8 mouse cellular contexts compared by ENCODE assay signal in genomic region chr10:99164871-99165477, GRCm38 (mm10). TPM values are rescaled to one million over a fixed set of nuclear protein-coding genes. Genes with fewer than 3 reads are reported as not detected.
DNase-seq lines count a peak whose midpoint lies in the region; ATAC-seq lines count a peak whose summit lies in the region.

No protein-coding gene starts in this region.

- WGBS in neural tube, embryonic 11.5 days, result 36% methylated on average over 13 of the region's 13 CpGs
- WGBS in heart, embryonic 14.5 days, result 40% methylated on average over 13 of the region's 13 CpGs
- 30% methylated on average over 13 of the region's 13 CpGs for WGBS in stomach, embryonic 16.5 days

- no peaks in the 10 kb centered on the region for H3K4me1 ChIP-seq in neural tube, embryonic 11.5 days (ENCODE audit: control insufficient read depth, insufficient read depth, low read length)
- peaks cover 0 to 13% of the 10 kb centered on the region in 2 experiments; a peak in 2 of 4 replicates for H3K4me1 ChIP-seq in heart, embryonic 14.5 days (ENCODE audit: control insufficient read depth in 2 of 2, insufficient read depth in 2 of 2, low read length in 2 of 2)
- H3K4me1 ChIP-seq in megakaryocyte, embryonic 14.5 days, result peaks cover 45% of the 10 kb centered on the region
- H3K4me1 ChIP-seq in stomach, embryonic 16.5 days (ENCODE audit: control insufficient read depth, insufficient read depth, low read length), result peaks cover 17% of the 10 kb centered on the region

- no peaks in the 10 kb centered on the region for H3K36me3 ChIP-seq in neural tube, embryonic 11.5 days (ENCODE audit: control insufficient read depth, insufficient read depth, low read length)
- H3K36me3 ChIP-seq in heart, embryonic 14.5 days (ENCODE audit: control insufficient read depth, insufficient read depth, low read length), result no peaks in the 10 kb centered on the region
- H3K36me3 ChIP-seq in megakaryocyte, embryonic 14.5 days (replicated peaks; ENCODE audit: low read length), result peaks cover 15% of the 10 kb centered on the region
- no peaks in the 10 kb centered on the region for H3K36me3 ChIP-seq in stomach, embryonic 16.5 days (ENCODE audit: control insufficient read depth, insufficient read depth, low read length)

- no peaks in the 10 kb centered on the region for H3K27me3 ChIP-seq in neural tube, embryonic 11.5 days (ENCODE audit: control insufficient read depth, insufficient read depth, low read length)
- H3K27me3 ChIP-seq in heart, embryonic 14.5 days (ENCODE audit: control insufficient read depth, insufficient read depth, low read length), result no peaks in the 10 kb centered on the region
- no peaks in the 10 kb centered on the region for H3K27me3 ChIP-seq in megakaryocyte, embryonic 14.5 days (replicated peaks)
- H3K27me3 ChIP-seq in stomach, embryonic 16.5 days (ENCODE audit: control insufficient read depth, insufficient read depth, low read length), result no peaks in the 10 kb centered on the region

- no peak overlapping the region for H3K4me3 ChIP-seq in neural tube, embryonic 11.5 days (ENCODE audit: low read depth, low read length)
- H3K4me3 ChIP-seq in heart, embryonic 14.5 days (ENCODE audit: control insufficient read depth in 1 of 2, insufficient read depth in 1 of 2, low read depth in 1 of 2, low read length in 2 of 2), result no peak overlapping the region
- H3K4me3 ChIP-seq in megakaryocyte, embryonic 14.5 days (replicated peaks), result peak overlapping the region; percentile 10
- no peak overlapping the region for H3K4me3 ChIP-seq in stomach, embryonic 16.5 days (replicated peaks; ENCODE audit: low read length)

- DNase-seq in neural tube, embryonic 11.5 days (ENCODE audit: low spot score), result peak; percentile 44
- DNase-seq in neural tube, embryonic 10.5 days (ENCODE audit: extremely low spot score, low spot score), result no peak
- DNase-seq in cerebellum, postnatal 25 days, result peak; percentile 27 to 54
- peak; percentile 59 for DNase-seq in kidney, postnatal 10 days
- no peak for DNase-seq in gastrocnemius, postnatal 25 days

- peak; percentile 57 for ATAC-seq in neural tube, embryonic 11.5 days (ENCODE audit: insufficient read depth, low FRiP score, low TSS enrichment)
- ATAC-seq in heart, embryonic 14.5 days (ENCODE audit: insufficient number of reproducible peaks, insufficient read depth, low FRiP score, low read depth), result no peak
- ATAC-seq in stomach, embryonic 16.5 days (ENCODE audit: insufficient read depth, low FRiP score), result peak; percentile 44; the same call in 1 of the 2 replicates

- H3K9me3 ChIP-seq in neural tube, embryonic 11.5 days (ENCODE audit: control insufficient read depth, low read length), result no peaks in the 10 kb centered on the region
- no peaks in the 10 kb centered on the region for H3K9me3 ChIP-seq in heart, embryonic 14.5 days (ENCODE audit: control insufficient read depth, low read length)
- H3K9me3 ChIP-seq in megakaryocyte, embryonic 14.5 days, result peaks cover 4% of the 10 kb centered on the region
- H3K9me3 ChIP-seq in stomach, embryonic 16.5 days (replicated peaks; ENCODE audit: control insufficient read depth, low read length), result no peaks in the 10 kb centered on the region

- H3K9ac ChIP-seq in neural tube, embryonic 11.5 days (ENCODE audit: low read length), result no peak overlapping the region
- H3K9ac ChIP-seq in heart, embryonic 14.5 days (ENCODE audit: low read length), result no peak overlapping the region
- no peak overlapping the region for H3K9ac ChIP-seq in stomach, embryonic 16.5 days (ENCODE audit: low read length)

- no peak overlapping the region for H3K27ac ChIP-seq in neural tube, embryonic 11.5 days (ENCODE audit: low read depth, low read length)
- peak overlapping the region in 1 of 2 experiments; percentile 27; a peak in 1 of 4 replicates for H3K27ac ChIP-seq in heart, embryonic 14.5 days (replicated peaks in 1 of 2; ENCODE audit: control insufficient read depth in 1 of 2, insufficient read depth in 1 of 2, low read depth in 2 of 2, low read length in 2 of 2)
- H3K27ac ChIP-seq in stomach, embryonic 16.5 days (ENCODE audit: low read length), result no peak overlapping the region

- H3K4me2 ChIP-seq in neural tube, embryonic 11.5 days (ENCODE audit: low read depth), result no peak overlapping the region
- H3K4me2 ChIP-seq in heart, embryonic 14.5 days (ENCODE audit: low read length), result peak overlapping the region; percentile 35; the same call in 1 of the 2 replicates
- peak overlapping the region; percentile 44 for H3K4me2 ChIP-seq in stomach, embryonic 16.5 days (ENCODE audit: low read depth, low read length)

RNA-seq across cellular contexts. Expression of gene Phxr2, which starts 38.8 kb away (rescaled TPM):
- polyA plus RNA-seq in neural tube, embryonic 11.5 days (2014; fragmentation: Nextera tagmentation; extraction: Ambion mirVana), result not detected in 2 replicates
- polyA plus RNA-seq in heart, embryonic 14.5 days (2014; fragmentation: Nextera tagmentation; extraction: Ambion mirVana), result not detected in 2 replicates
- not detected in 2 replicates for polyA plus RNA-seq in megakaryocyte, embryonic 14.5 days (2012; ENCODE audit: insufficient read depth, low replicate concordance)
- polyA plus RNA-seq in stomach, embryonic 16.5 days (2015; fragmentation: Nextera tagmentation; extraction: Ambion mirVana), result not detected in 2 replicates
- total RNA-seq in gastrocnemius, postnatal 25 days (2021), result not detected

RNA-seq across cellular contexts. Expression of gene Galnt4, which starts 57.0 kb away (rescaled TPM):
- polyA plus RNA-seq in neural tube, embryonic 11.5 days (2014; fragmentation: Nextera tagmentation; extraction: Ambion mirVana), result 5.0 and 5.7 TPM in 2 replicates
- 7.3 and 7.4 TPM in 2 replicates for polyA plus RNA-seq in heart, embryonic 14.5 days (2014; fragmentation: Nextera tagmentation; extraction: Ambion mirVana)
- 1.00 and 1.6 TPM in 2 replicates for polyA plus RNA-seq in megakaryocyte, embryonic 14.5 days (2012; ENCODE audit: insufficient read depth, low replicate concordance)
- 41.9 and 44.6 TPM in 2 replicates for polyA plus RNA-seq in stomach, embryonic 16.5 days (2015; fragmentation: Nextera tagmentation; extraction: Ambion mirVana)
- 1 to 10 TPM; 1.5 to 1.9 TPM for total RNA-seq in gastrocnemius, postnatal 25 days (2021)

RNA-seq across cellular contexts. Expression of gene Poc1b, which starts 58.1 kb away (rescaled TPM):
- 33.0 and 39.4 TPM in 2 replicates for polyA plus RNA-seq in neural tube, embryonic 11.5 days (2014; fragmentation: Nextera tagmentation; extraction: Ambion mirVana)
- 11.7 and 12.1 TPM in 2 replicates for polyA plus RNA-seq in heart, embryonic 14.5 days (2014; fragmentation: Nextera tagmentation; extraction: Ambion mirVana)
- 9.9 and 21.2 TPM in 2 replicates for polyA plus RNA-seq in megakaryocyte, embryonic 14.5 days (2012; ENCODE audit: insufficient read depth, low replicate concordance)
- polyA plus RNA-seq in stomach, embryonic 16.5 days (2015; fragmentation: Nextera tagmentation; extraction: Ambion mirVana), result 16.1 and 19.8 TPM in 2 replicates
- total RNA-seq in gastrocnemius, postnatal 25 days (2021), result 1 to 10 TPM; 3.5 to 4.0 TPM

Comparison
In these comparisons a context has a peak if more than half of its experiments do, and no peak if none do; other contexts are left out.
1. DNase-seq: peak in neural tube, embryonic 11.5 days (single experiment), cerebellum, postnatal 25 days (2 of 2) and kidney, postnatal 10 days (single experiment); none in neural tube, embryonic 10.5 days (single experiment) and gastrocnemius, postnatal 25 days (single experiment).